Mouse (Mus musculus) bone marrow, adult 2 months (tissue): ENCODE data around the gene Tanc2. TPM values are rescaled to one million over a fixed set of nuclear protein-coding genes. Genes with fewer than 3 reads are reported as not detected.

Experiments used
- H3K27ac ChIP-seq: fragments of 200-500 bp; 2 replicates; pipeline ENCODE4 v1.5.1; 2012; ENCODE audit warnings: low read depth, mild to moderate bottlenecking, control low read depth, inconsistent platforms, low read length; ENCODE audit not compliant: control insufficient read depth, poor library complexity, insufficient read depth
- H3K4me1 ChIP-seq: fragments of 200-500 bp; 2 replicates; pipeline ENCODE4 v1.6.1; 2011; ENCODE audit warnings: low read length; ENCODE audit not compliant: control insufficient read depth, insufficient read depth
- H3K4me3 ChIP-seq: fragments of 200-500 bp; replicated peaks from 2 replicates; pipeline ENCODE3; 2011; ENCODE audit warnings: mild to moderate bottlenecking, low read depth, low read length, control low read depth; ENCODE audit not compliant: control insufficient read depth
- CTCF ChIP-seq: fragments of 200-500 bp; IDR thresholded peaks from 2 replicates; pipeline ENCODE4 v1.5.1; 2011; ENCODE audit warnings: low read length, control low read depth; ENCODE audit not compliant: control insufficient read depth, insufficient read depth
- POLR2A ChIP-seq: fragments of 200-500 bp; IDR thresholded peaks from 2 replicates; pipeline ENCODE4 v1.6.1; 2011; ENCODE audit warnings: low read depth, mild to moderate bottlenecking, control low read depth, low read length, borderline replicate concordance; ENCODE audit not compliant: control insufficient read depth
- WGBS: fragments of 180-500 bp; shearing (Covaris S2); methylation state at CpG from one replicate; pipeline ENCODE4 v1.1.7; 2018; 5-methylcytosine and 5-hydroxymethylcytosine counted together
- polyA plus RNA-seq: library from polyadenylated mRNA; stranded (reverse); fragments of >200 nt; gene quantifications from 2 replicates; pipeline ENCODE4 v1.2.4, GENCODE M21; 2011; ENCODE audit warnings: low replicate concordance; ENCODE audit not compliant: missing spikeins, insufficient read depth, insufficient read length

Tanc2 gene
- polyA plus RNA-seq, 1 experiment: 5.7 TPM

GRCm38 (mm10) chr11:105589231-105589876 lies 432 bp upstream of the Tanc2 start:
- 9% methylated on average over 70 of the region's 70 CpGs for WGBS
- H3K27ac ChIP-seq: peak overlapping the region; percentile 39; the same call in 1 of the 2 replicates
- TF ChIP-seq POLR2A: no peak
- TF ChIP-seq CTCF: no peak
- peak overlapping the region; percentile 56 for H3K4me3 ChIP-seq
- peaks cover 1% of the 10 kb centered on the region for H3K4me1 ChIP-seq

DNA sequence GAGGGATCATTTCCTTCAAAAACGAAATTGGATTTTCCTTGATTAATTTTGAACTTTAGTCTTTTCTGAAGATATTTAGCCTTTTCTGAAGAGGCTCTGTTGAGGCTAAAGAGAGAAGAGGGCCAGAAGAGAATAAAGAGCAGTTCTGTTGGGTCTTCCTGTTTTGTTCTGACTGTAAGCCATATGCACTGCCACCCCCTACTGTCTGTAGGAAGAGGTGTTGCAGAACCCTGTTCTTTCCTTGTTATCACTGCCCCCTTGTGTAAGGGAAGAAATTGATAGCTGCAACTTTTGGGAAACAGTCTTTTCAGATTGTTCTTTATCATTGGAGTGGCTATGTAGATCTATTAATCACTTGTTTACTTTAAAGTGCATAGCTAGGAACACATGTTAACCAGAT lies 2.1 kb downstream of the Tanc2 start:
- WGBS: 39% methylated on average over 1 of the region's 1 CpGs
- no peak overlapping the region for H3K4me3 ChIP-seq
- peaks cover 1% of the 10 kb centered on the region for H3K4me1 ChIP-seq
- no peak overlapping the region for H3K27ac ChIP-seq
- TF ChIP-seq CTCF: no peak
- no peak for TF ChIP-seq POLR2A

DNA sequence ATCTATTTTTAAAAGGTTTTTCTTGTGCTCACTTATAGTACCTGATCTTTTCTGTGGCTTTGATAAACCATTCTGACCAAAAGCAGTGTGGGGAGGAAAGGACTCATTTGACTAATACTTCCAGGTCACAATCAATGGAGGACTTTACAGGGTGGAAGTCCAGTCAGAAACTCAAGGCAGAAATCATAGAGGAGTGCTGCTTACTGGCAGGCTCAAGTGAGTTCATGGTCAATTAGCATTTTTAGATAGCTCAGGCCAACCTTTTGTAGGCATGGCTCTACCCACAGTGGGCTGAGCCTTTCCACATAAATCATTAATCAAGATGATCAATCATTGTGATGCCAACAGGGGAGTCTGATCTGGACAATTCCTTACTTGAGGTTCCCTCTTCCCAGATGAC lies 12.4 kb downstream of the Tanc2 start:
- Histone ChIP-seq H3K4me1 (no peaks in the 10 kb centered on the region), H3K27ac (no peak overlapping the region), H3K4me3 (no peak overlapping the region)
- TF ChIP-seq CTCF: no peak
- no peak for TF ChIP-seq POLR2A

GRCm38 (mm10) chr11:105626201-105626600 lies 36.4 kb downstream of the Tanc2 start:
- Histone ChIP-seq H3K27ac (no peak overlapping the region), H3K4me3 (no peak overlapping the region), H3K4me1 (no peaks in the 10 kb centered on the region)
- TF ChIP-seq CTCF (no peak), POLR2A (no peak)
- 88% methylated on average over 1 of the region's 1 CpGs for WGBS

- Histone ChIP-seq H3K4me1 (no peaks in the 10 kb centered on the region), H3K27ac (no peak overlapping the region), H3K4me3 (no peak overlapping the region)
- no peak for TF ChIP-seq POLR2A
- TF ChIP-seq CTCF: no peak
Observed at GRCm38 (mm10) chr11:105643995-105644394, 54.2 kb downstream of the Tanc2 start.

DNA sequence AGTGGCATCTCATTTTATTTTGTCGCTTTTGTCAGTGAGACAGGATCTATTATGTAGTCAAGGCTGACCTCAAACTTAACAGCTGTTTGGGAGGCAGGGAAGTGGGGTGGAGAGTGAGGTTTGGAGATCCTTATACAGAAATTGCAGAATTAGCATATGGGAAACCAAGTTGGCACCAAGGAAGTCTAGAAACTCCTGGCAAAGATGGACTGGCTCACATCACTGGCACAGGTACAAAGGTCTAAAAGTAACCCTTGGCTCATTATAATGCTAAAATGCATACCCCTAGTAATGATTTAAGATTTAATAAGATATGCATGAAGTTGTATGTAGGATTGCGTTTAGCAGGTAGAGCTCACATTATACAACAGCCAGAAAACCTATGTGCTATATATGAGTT lies 58.2 kb downstream of the Tanc2 start:
- no peak for TF ChIP-seq CTCF
- no peak for TF ChIP-seq POLR2A
- Histone ChIP-seq H3K27ac (no peak overlapping the region), H3K4me1 (no peaks in the 10 kb centered on the region), H3K4me3 (no peak overlapping the region)
- WGBS: 75% methylated on average over 2 of the region's 2 CpGs

DNA sequence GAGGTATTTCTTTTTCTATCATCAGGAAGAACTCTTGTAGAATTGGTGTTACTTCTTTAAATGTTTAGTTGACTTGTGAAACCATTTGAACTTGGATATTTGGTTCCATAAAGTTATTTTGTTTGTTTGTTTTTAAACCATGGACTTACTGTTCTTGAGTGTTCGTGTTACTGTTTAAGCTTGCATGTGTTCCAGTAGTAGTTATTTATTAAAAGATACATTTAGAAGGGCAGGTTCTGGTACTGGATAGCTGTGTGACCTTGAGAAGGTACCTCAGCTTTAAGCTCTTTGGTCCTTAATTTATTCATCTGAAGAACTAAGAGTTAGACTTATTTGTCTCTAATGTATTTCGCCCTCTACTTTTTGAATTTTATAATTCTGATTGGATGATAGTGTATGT lies 64.8 kb downstream of the Tanc2 start:
- Histone ChIP-seq H3K4me1 (no peaks in the 10 kb centered on the region), H3K27ac (no peak overlapping the region), H3K4me3 (no peak overlapping the region)
- no peak for TF ChIP-seq CTCF
- TF ChIP-seq POLR2A: no peak
- WGBS: 79% methylated on average over 2 of the region's 2 CpGs

GRCm38 (mm10) chr11:105655335-105655734 lies 65.5 kb downstream of the Tanc2 start:
- WGBS: 77% methylated on average over 4 of the region's 4 CpGs
- no peak for TF ChIP-seq POLR2A
- no peak for TF ChIP-seq CTCF

GRCm38 (mm10) chr11:105667879-105668278 lies 78.1 kb downstream of the Tanc2 start:
- WGBS: 79% methylated on average over 1 of the region's 1 CpGs
- Histone ChIP-seq H3K27ac (no peak overlapping the region), H3K4me3 (no peak overlapping the region), H3K4me1 (no peaks in the 10 kb centered on the region)
- no peak for TF ChIP-seq CTCF
- no peak for TF ChIP-seq POLR2A

More at GRCm38 (mm10) chr11:105655335-105655734, 65.5 kb downstream of the Tanc2 start:
- Histone ChIP-seq H3K4me1 (no peaks in the 10 kb centered on the region), H3K4me3 (no peak overlapping the region), H3K27ac (no peak overlapping the region)
